Mouse (Mus musculus) intestine, embryonic 14.5 days (tissue): ENCODE data around the gene Msi2. TPM values are rescaled to one million over a fixed set of nuclear protein-coding genes. Genes with fewer than 3 reads are reported as not detected.

Source experiments
- ATAC-seq: fragments of 200-750 bp; cut with Nextera tagmentation; replicated peaks from 2 replicates; pipeline ENCODE4 v1.8.0; 2017; ENCODE audit warnings: low read depth, moderate number of reproducible peaks, moderate TSS enrichment, moderate library complexity; ENCODE audit not compliant: low FRiP score, low TSS enrichment
- DNase-seq: peaks from one replicate; pipeline ENCODE4 v3.0.0-alpha.2; 2018; ENCODE audit warnings: low spot score
- H3K27ac ChIP-seq: fragments of 300-500 bp; sonication (generic); 2 replicates; pipeline ENCODE4 v1.5.1; 2014; ENCODE audit warnings: low read depth, mild to moderate bottlenecking, control low read depth
- H3K27me3 ChIP-seq: fragments of 300-500 bp; sonication (generic); replicated peaks from 2 replicates; pipeline ENCODE4 v1.6.1; 2014; ENCODE audit warnings: low read length, control low read depth; ENCODE audit not compliant: control insufficient read depth, insufficient read depth
- H3K36me3 ChIP-seq: fragments of 300-500 bp; sonication (generic); 2 replicates; pipeline ENCODE4 v1.6.1; 2014; ENCODE audit warnings: low read length, control low read depth; ENCODE audit not compliant: control insufficient read depth, insufficient read depth
- H3K4me1 ChIP-seq: fragments of 300-500 bp; sonication (generic); replicated peaks from 2 replicates; pipeline ENCODE4 v1.6.1; 2014; ENCODE audit warnings: low read length, control low read depth, mixed read lengths; ENCODE audit not compliant: control insufficient read depth, insufficient read depth
- H3K4me2 ChIP-seq: fragments of 300-500 bp; sonication (generic); 2 replicates; pipeline ENCODE4 v1.6.1; 2014; ENCODE audit warnings: low read length
- H3K4me3 ChIP-seq: fragments of 300-500 bp; sonication (generic); 2 replicates; pipeline ENCODE4 v1.5.1; 2014; ENCODE audit warnings: low read depth, low read length, control low read depth, mixed read lengths
- H3K9ac ChIP-seq: fragments of 300-500 bp; sonication (generic); 2 replicates; pipeline ENCODE4 v1.6.1; 2014; ENCODE audit warnings: mild to moderate bottlenecking, low read length
- H3K9me3 ChIP-seq: fragments of 300-500 bp; sonication (generic); 2 replicates; pipeline ENCODE4 v1.6.1; 2016; ENCODE audit warnings: low read length, control low read depth; ENCODE audit not compliant: control insufficient read depth
- WGBS: fragments of 180-500 bp; shearing (Covaris S2); extraction: QIAGEN DNeasy Blood & Tissue Kit; methylation state at CpG from one replicate; pipeline ENCODE4 v1.1.7; 2014; 5-methylcytosine and 5-hydroxymethylcytosine counted together
- polyA plus RNA-seq: library from polyadenylated mRNA; unstranded; fragments of >200 nt; fragmentation: Nextera tagmentation; extraction: Ambion mirVana; gene quantifications from 2 replicates; pipeline ENCODE4 v1.2.1, GENCODE M21; 2014

Msi2 gene
- polyA plus RNA-seq, 1 experiment from 2014 or later, result 13.6 TPM

- no peak overlapping the region for H3K9ac ChIP-seq
- DNase-seq, result no peak
- H3K9me3 ChIP-seq, result no peaks in the 10 kb centered on the region
- WGBS, result 55% methylated on average over 7 of the region's 7 CpGs
- H3K36me3 ChIP-seq, result no peaks in the 10 kb centered on the region
- no peak for ATAC-seq
- H3K4me2 ChIP-seq, result no peak overlapping the region
- no peaks in the 10 kb centered on the region for H3K27me3 ChIP-seq
- H3K27ac ChIP-seq, result no peak overlapping the region
- H3K4me3 ChIP-seq, result no peak overlapping the region
- H3K4me1 ChIP-seq, result peaks cover 18% of the 10 kb centered on the region
Measured at GRCm38 (mm10) chr11:88577076-88577475, 141.2 kb downstream of the Msi2 start.

GRCm38 (mm10) chr11:88576233-88576998 is 141.9 kb downstream of the Msi2 start:
- Histone ChIP-seq H3K4me3 (no peak overlapping the region), H3K9ac (no peak overlapping the region), H3K27me3 (no peaks in the 10 kb centered on the region), H3K9me3 (no peaks in the 10 kb centered on the region), H3K4me2 (no peak overlapping the region), H3K36me3 (no peaks in the 10 kb centered on the region), H3K27ac (no peak overlapping the region), H3K4me1 (peaks cover 11% of the 10 kb centered on the region; the same call in 1 of the 2 replicates)
- DNase-seq, result no peak
- 58% methylated on average over 7 of the region's 7 CpGs for WGBS
- ATAC-seq, result no peak

DNA sequence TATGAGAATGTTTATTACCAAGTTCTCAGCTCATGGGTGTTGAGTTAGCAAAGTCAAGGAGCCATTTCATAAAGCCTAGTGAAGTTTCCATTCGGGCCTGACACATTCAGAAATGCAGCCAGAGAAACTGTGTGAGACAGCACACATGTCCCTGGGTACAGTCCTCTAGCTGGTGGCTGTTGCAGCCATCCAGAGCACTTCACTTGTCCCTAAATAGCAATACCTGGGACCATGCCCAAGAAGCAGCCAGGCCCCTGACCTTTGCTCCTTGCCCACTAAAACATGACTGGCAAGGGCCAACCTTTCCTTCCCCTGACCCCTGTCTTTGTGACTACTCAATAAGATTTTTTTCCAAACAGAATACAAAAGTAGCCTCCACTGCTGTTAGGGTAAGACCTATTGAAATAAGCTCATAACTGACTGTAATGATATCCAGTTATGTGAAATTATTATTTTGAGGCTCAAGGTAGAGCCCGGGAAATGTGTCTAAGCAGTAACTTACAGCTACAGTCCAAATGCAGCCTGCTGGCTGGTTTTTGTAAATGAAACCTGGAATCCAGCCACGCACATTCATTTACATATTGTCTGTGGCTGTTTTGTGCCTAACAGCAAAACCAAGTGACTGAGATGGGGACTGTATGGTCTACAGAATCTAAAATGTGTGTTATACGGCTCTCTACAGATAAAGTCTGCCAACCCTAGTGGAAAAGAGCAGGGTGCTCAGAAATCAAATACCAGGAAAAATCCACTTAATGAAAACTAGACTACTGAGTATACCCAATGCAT is 143.5 kb downstream of the Msi2 start:
- ATAC-seq (no peak), DNase-seq (no peak)
- Histone ChIP-seq H3K9me3 (no peaks in the 10 kb centered on the region), H3K4me3 (no peak overlapping the region), H3K9ac (no peak overlapping the region), H3K27ac (no peak overlapping the region), H3K4me1 (peaks cover 11% of the 10 kb centered on the region; the same call in 1 of the 2 replicates), H3K27me3 (no peaks in the 10 kb centered on the region), H3K36me3 (no peaks in the 10 kb centered on the region), H3K4me2 (no peak overlapping the region)
- 78% methylated on average over 4 of the region's 4 CpGs for WGBS

DNA sequence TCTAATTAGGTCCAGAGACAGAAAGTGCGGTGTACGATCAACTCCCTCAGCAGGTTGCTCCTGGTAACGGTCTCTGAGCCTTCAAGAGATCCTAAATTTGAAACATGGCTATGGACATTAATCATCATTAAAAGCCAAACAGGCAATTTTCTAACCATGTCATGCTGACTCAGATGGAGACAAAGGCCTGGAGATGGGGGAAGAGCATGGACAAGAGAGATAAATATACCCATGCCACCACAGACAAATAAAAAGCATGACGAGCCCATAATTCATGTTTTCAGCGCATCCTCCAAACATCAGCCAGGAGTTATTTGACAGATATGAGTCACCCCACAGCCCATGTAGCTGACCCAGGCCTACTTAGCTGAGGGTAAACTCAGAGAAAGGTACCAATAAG is 145.3 kb downstream of the Msi2 start:
- Histone ChIP-seq H3K27me3 (no peaks in the 10 kb centered on the region), H3K9me3 (no peaks in the 10 kb centered on the region), H3K36me3 (no peaks in the 10 kb centered on the region), H3K4me3 (no peak overlapping the region), H3K4me2 (no peak overlapping the region), H3K9ac (no peak overlapping the region), H3K27ac (no peak overlapping the region), H3K4me1 (peaks cover 11% of the 10 kb centered on the region; the same call in 1 of the 2 replicates)
- ATAC-seq, result no peak
- no peak for DNase-seq
- WGBS, result 83% methylated on average over 5 of the region's 5 CpGs

DNA sequence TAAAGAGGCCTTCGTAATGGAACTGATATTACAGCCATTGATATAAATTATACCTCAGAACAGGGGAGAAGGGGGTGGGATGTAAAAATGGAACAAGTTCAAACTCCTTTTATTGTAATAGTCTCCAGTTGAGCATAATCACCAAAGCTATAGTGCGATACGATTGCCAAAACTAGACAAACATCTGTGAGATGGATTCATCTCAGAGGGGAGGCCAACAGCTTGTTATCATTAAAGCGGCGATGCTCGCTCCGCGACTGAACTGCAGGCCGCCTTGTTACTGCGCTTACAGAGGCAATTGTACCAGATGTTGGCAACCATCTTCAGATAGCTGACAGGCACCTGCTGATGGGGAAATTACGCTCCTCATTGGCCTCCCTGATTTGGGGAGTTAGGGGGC is 145.9 kb downstream of the Msi2 start:
- no peak for ATAC-seq
- H3K36me3 ChIP-seq, result no peaks in the 10 kb centered on the region
- H3K4me3 ChIP-seq, result no peak overlapping the region
- WGBS, result 78% methylated on average over 11 of the region's 11 CpGs
- H3K9me3 ChIP-seq, result no peaks in the 10 kb centered on the region
- H3K4me1 ChIP-seq, result peaks cover 9% of the 10 kb centered on the region; the same call in 1 of the 2 replicates
- no peaks in the 10 kb centered on the region for H3K27me3 ChIP-seq
- H3K27ac ChIP-seq, result no peak overlapping the region
- no peak overlapping the region for H3K4me2 ChIP-seq
- H3K9ac ChIP-seq, result no peak overlapping the region
- DNase-seq, result no peak

DNA sequence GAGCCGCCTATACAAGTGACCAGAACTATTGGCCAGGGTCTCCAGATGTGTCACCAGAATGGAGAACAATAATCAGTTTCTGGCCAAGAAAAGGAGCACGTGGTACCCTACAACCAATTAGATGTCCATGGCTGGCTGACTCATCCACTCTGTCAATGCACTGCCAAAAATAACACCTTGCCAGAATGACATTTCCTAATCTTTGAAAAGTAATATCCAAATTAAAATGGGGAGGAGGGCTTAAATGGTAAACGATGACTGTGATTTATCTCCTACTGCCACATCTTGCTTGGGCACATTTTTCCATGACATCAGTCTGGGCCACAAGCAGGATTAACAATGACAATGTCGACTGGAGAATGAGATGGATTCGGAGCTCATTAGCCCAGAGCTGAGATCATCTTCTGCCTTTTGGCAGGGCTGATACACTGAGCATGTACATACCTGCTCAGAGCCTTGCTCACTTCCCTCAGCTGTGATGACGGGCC is 147.6 kb downstream of the Msi2 start:
- Histone ChIP-seq H3K27ac (no peak overlapping the region), H3K4me1 (no peaks in the 10 kb centered on the region; the same call in 1 of the 2 replicates), H3K9me3 (no peaks in the 10 kb centered on the region), H3K4me2 (no peak overlapping the region), H3K36me3 (no peaks in the 10 kb centered on the region), H3K9ac (no peak overlapping the region), H3K27me3 (no peaks in the 10 kb centered on the region), H3K4me3 (no peak overlapping the region)
- WGBS, result 82% methylated on average over 6 of the region's 6 CpGs
- DNase-seq (no peak), ATAC-seq (no peak)

- Histone ChIP-seq H3K4me2 (no peak overlapping the region), H3K4me3 (no peak overlapping the region), H3K4me1 (0 out of 2 replicates have a peak, but pooled peaks cover 3% of the 10 kb centered on the region), H3K9ac (no peak overlapping the region), H3K27ac (no peak overlapping the region), H3K9me3 (no peaks in the 10 kb centered on the region), H3K36me3 (0 out of 2 replicates have a peak, but pooled peaks cover 3% of the 10 kb centered on the region), H3K27me3 (no peaks in the 10 kb centered on the region)
- DNase-seq, result no peak
- 74% methylated on average over 20 of the region's 20 CpGs for WGBS
- ATAC-seq, result no peak
Measured at GRCm38 (mm10) chr11:88566613-88567606, 151.4 kb downstream of the Msi2 start.

- Histone ChIP-seq H3K4me1 (peaks cover 19% of the 10 kb centered on the region), H3K27me3 (no peaks in the 10 kb centered on the region), H3K9ac (no peak overlapping the region), H3K4me2 (no peak overlapping the region), H3K27ac (no peak overlapping the region), H3K36me3 (0 out of 2 replicates have a peak, but pooled peaks cover 3% of the 10 kb centered on the region), H3K4me3 (no peak overlapping the region), H3K9me3 (no peaks in the 10 kb centered on the region)
- WGBS, result 79% methylated on average over 7 of the region's 7 CpGs
- DNase-seq (no peak), ATAC-seq (no peak)
Measured at GRCm38 (mm10) chr11:88564810-88565209, 153.5 kb downstream of the Msi2 start.
